Mouse (Mus musculus) spleen, adult 2 months (tissue): ENCODE results near the gene Pkd1l3.

Experiments used
- CTCF ChIP-seq: fragments of 200-500 bp; IDR thresholded peaks from 2 replicates; pipeline ENCODE4 v1.5.1; 2011; ENCODE audit warnings: mild to moderate bottlenecking, inconsistent platforms; ENCODE audit not compliant: insufficient read depth, insufficient read length, insufficient replicate concordance; ENCODE audit errors: extremely low read depth
- POLR2A ChIP-seq: fragments of 200-500 bp; IDR thresholded peaks from 2 replicates; pipeline ENCODE4 v1.6.1; 2011; ENCODE audit warnings: low read depth, low read length, inconsistent platforms

GRCm38 (mm10) chr8:109714961-109715360, 100.6 kb downstream of the Pkd1l3 start:
- TF ChIP-seq CTCF: no peak
- TF ChIP-seq POLR2A: no peak
